Mouse (Mus musculus): ENCODE data around the gene Ift46.

- TF ChIP-seq CTCF (IDR thresholded peaks at IDR 0.05; ENCODE audit: control insufficient read depth, insufficient read depth, low read length) (no peak), POLR2A (IDR thresholded peaks at IDR 0.05; ENCODE audit: borderline replicate concordance, control insufficient read depth, low read depth, low read length) (no peak)
These were observed 22.3 kb upstream of the Ift46 start for GRCm38 (mm10) chr9:44745371-44745770.
